Mouse (Mus musculus) spleen, postnatal 36 days (tissue): ENCODE results near the gene Tdp2.

Experiments
- DNase-seq, 2 experiments: peaks; one replicate each; pipeline ENCODE4 v3.0.0; 2022; ENCODE audit warnings: low spot score in 2 of 2, mixed read lengths in 1 of 2

Tdp2 gene

DNA sequence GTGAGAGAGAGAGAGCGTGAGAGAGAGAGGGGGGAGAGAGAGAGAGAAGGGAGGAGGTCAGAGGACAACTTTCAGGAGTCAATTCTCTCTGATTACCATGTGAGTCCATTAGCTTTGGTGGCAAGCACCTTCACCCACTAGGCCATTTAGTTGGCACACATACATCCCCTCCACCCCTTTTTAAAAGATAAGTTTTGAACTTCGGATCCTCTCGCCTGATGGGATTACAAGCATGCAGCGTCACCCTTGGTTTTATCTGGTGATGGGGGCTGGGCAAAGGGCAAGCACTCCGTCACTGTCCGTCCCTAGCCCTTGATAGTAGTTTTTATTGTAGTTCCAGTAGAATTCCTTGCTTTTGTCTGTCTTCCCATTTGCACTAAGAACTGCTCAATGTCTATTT, 48.7 kb downstream of the Tdp2 start:
- DNase-seq: no peak

DNA sequence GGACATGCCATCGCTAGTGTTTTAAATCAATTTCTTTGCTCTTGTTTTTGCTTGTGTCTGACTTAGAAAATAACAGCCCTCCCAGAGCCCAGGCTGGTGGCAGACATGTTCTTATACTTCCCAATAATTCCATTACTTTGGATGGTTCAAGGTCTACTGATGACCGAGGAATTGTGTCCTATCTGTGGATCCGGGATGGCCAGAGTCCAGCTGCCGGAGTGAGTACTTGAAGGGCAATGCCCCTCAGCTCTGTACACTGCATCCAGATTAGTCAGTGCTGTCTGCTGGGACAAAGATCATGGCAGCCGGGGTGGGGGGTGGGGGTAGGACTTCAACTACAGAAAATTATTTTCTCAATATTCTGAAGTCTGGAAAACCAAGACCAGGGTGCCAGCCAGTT, 49.2 kb downstream of the Tdp2 start:
- DNase-seq: no peak

DNA sequence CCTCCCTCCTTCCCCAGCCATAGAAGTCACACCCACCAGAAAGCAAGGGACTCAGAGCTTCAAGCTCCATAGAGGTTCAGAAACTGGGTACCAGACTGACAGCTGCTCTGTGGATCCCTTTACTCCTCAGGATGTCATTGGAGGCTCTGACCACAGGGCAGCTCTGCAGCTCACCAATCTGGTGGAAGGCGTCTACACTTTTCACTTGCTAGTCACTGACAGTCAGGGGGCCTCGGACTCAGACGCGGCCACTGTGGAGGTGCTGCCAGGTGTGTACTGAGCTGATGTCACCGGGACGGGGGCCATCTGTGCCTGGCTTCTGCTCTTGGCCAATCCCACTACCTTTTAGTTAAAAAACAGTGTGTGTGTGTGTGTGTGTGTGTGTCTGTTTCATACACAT, 50.9 kb downstream of the Tdp2 start:
- no peak for DNase-seq

DNA sequence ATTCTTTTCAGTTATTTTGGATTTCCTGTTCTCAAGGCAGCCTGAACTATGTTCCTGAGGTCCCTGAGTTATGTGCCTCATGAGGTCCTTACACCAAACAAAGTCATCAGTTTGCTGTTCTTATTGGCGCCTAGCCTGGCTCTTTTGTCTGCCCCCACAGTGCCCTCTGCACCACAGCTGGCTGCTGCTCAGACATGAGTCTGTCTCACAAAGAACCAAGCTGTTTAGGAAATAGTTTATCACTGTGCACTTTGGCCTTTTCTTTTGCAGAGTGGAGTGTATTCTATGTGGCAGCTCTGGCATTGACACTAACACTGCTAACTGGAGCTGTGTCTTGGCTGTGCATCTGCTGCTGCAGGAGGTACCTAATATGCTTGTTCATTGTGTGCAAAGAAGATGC, 58.1 kb downstream of the Tdp2 start:
- DNase-seq: no peak
